In genomic region chr2:123064648-123065047, GRCm38 (mm10) we compare ENCODE assay signal across 10 mouse cellular contexts.
"Had no signal": no experiment of that assay in that cellular context is flagged by ENCODE, and none has a peak within 500 bp of the region (broad histone marks: within the 10 kb centered on the region; RNA-seq: fewer than 3 reads in every experiment).

No protein-coding gene starts in this region.

- H3K4me1 ChIP-seq: limb, embryonic 15.5 days; liver, embryonic 15.5 days; midbrain, embryonic 13.5 days had no signal

- H3K9me3 ChIP-seq: limb, embryonic 15.5 days; liver, embryonic 15.5 days; midbrain, embryonic 13.5 days had no signal

- H3K9ac ChIP-seq: limb, embryonic 15.5 days; liver, embryonic 15.5 days; midbrain, embryonic 13.5 days had no signal

- H3K36me3 ChIP-seq: limb, embryonic 15.5 days; liver, embryonic 15.5 days; midbrain, embryonic 13.5 days had no signal

- H3K4me3 ChIP-seq: left cerebral cortex, adult 2 months; limb, embryonic 15.5 days; liver, embryonic 15.5 days; midbrain, embryonic 13.5 days had no signal

- H3K4me2 ChIP-seq: limb, embryonic 15.5 days; liver, embryonic 15.5 days; midbrain, embryonic 13.5 days had no signal

- H3K27ac ChIP-seq: left cerebral cortex, adult 2 months; limb, embryonic 15.5 days; liver, embryonic 15.5 days; midbrain, embryonic 13.5 days; stomach, postnatal 0 days had no signal

- DNase-seq: kidney, postnatal 10 days; lung, adult 2 months; lung, postnatal 36 days; thymus, postnatal 4 days had no signal

- H3K27me3 ChIP-seq: limb, embryonic 15.5 days; liver, embryonic 15.5 days; midbrain, embryonic 13.5 days had no signal

- ATAC-seq: lung, postnatal 0 days; midbrain, embryonic 13.5 days had no signal
